Mouse (Mus musculus): Measurements from ENCODE around the gene Arl5c. TPM values are rescaled to one million over a fixed set of nuclear protein-coding genes. Genes with fewer than 3 reads are reported as not detected.
A peak's percentile ranks its signal among the peaks of the same experiment; 100 is the strongest.

The Arl5c gene
- polyA plus RNA-seq, 1 experiment from 2014 or later: 3.8 TPM

- Histone ChIP-seq H3K27ac (peak overlapping the region; percentile 84), H3K4me2 (peak overlapping the region; percentile 96), H3K36me3 (no peaks in the 10 kb centered on the region), H3K9me3 (replicated peaks) (no peaks in the 10 kb centered on the region), H3K4me1 (replicated peaks) (peaks cover 36% of the 10 kb centered on the region), H3K27me3 (peaks cover 39% of the 10 kb centered on the region), H3K4me3 (peak overlapping the region; percentile 73), H3K9ac (peak overlapping the region; percentile 73)
- WGBS: under 1% methylated on average over 26 of the region's 26 CpGs
- peak; percentile 83 for ATAC-seq (replicated peaks; ENCODE audit: insufficient number of reproducible peaks, insufficient read depth, low FRiP score, low read depth)
Measured at GRCm38 (mm10) chr11:97988530-97989096, 7.4 kb downstream of the Arl5c start.

- under 1% methylated on average over 42 of the region's 42 CpGs for WGBS
- peak overlapping the region; percentile 84 for H3K27ac ChIP-seq
- H3K4me3 ChIP-seq: peak overlapping the region; percentile 73
- no peaks in the 10 kb centered on the region for H3K36me3 ChIP-seq
- H3K9ac ChIP-seq: peak overlapping the region; percentile 73
- H3K9me3 ChIP-seq (replicated peaks): no peaks in the 10 kb centered on the region
- peak; percentile 78 for ATAC-seq (replicated peaks; ENCODE audit: insufficient number of reproducible peaks, insufficient read depth, low FRiP score, low read depth)
- H3K4me1 ChIP-seq (replicated peaks): peaks cover 36% of the 10 kb centered on the region
- peak overlapping the region; percentile 96 for H3K4me2 ChIP-seq
- H3K27me3 ChIP-seq: peaks cover 43% of the 10 kb centered on the region
Measured at GRCm38 (mm10) chr11:97987551-97988526, 8.1 kb downstream of the Arl5c start.

- 25% methylated on average over 17 of the region's 17 CpGs for WGBS
Measured at GRCm38 (mm10) chr11:97986738-97987465, 9.1 kb downstream of the Arl5c start.

GRCm38 (mm10) chr11:97985727-97986677 is 10.0 kb downstream of the Arl5c start, which contains the start of gene Plxdc1:
Gene Plxdc1 (minus strand): TSS chr11:97986444.
- no peaks in the 10 kb centered on the region for H3K36me3 ChIP-seq
- H3K9me3 ChIP-seq (replicated peaks): no peaks in the 10 kb centered on the region
- WGBS: 3% methylated on average over 61 of the region's 74 CpGs
- H3K4me3 ChIP-seq: peak within 1 kb of the TSS; percentile 73
- H3K27ac ChIP-seq: no peak within 1 kb of the TSS
- peaks cover 38% of the 10 kb centered on the region for H3K27me3 ChIP-seq
- peak within 1 kb of the TSS; percentile 51 for H3K9ac ChIP-seq
- peak within 1 kb of the TSS; percentile 96 for H3K4me2 ChIP-seq
- H3K4me1 ChIP-seq (replicated peaks): peaks cover 36% of the 10 kb centered on the region
- ATAC-seq (replicated peaks; ENCODE audit: insufficient number of reproducible peaks, insufficient read depth, low FRiP score, low read depth): no peak

More at GRCm38 (mm10) chr11:97986738-97987465, 9.1 kb downstream of the Arl5c start:
- no peaks in the 10 kb centered on the region for H3K9me3 ChIP-seq (replicated peaks)
- H3K9ac ChIP-seq: peak overlapping the region; percentile 51
- H3K4me1 ChIP-seq (replicated peaks): peaks cover 36% of the 10 kb centered on the region
- H3K36me3 ChIP-seq: no peaks in the 10 kb centered on the region
- peaks cover 38% of the 10 kb centered on the region for H3K27me3 ChIP-seq
- H3K4me2 ChIP-seq: peak overlapping the region; percentile 96
- no peak overlapping the region for H3K27ac ChIP-seq
- peak overlapping the region; percentile 73 for H3K4me3 ChIP-seq
- no peak for ATAC-seq (replicated peaks; ENCODE audit: insufficient number of reproducible peaks, insufficient read depth, low FRiP score, low read depth)

- Histone ChIP-seq H3K9me3 (replicated peaks) (no peaks in the 10 kb centered on the region), H3K27me3 (peaks cover 34% of the 10 kb centered on the region), H3K36me3 (no peaks in the 10 kb centered on the region), H3K9ac (no peak overlapping the region), H3K4me1 (replicated peaks) (peaks cover 27% of the 10 kb centered on the region), H3K4me3 (no peak overlapping the region), H3K27ac (no peak overlapping the region), H3K4me2 (no peak overlapping the region)
- 71% methylated on average over 1 of the region's 1 CpGs for WGBS
- ATAC-seq (replicated peaks; ENCODE audit: insufficient number of reproducible peaks, insufficient read depth, low FRiP score, low read depth): no peak
Measured at GRCm38 (mm10) chr11:97983983-97984382, 12.0 kb downstream of the Arl5c start.

- H3K36me3 ChIP-seq: no peaks in the 10 kb centered on the region
- ATAC-seq (replicated peaks; ENCODE audit: insufficient number of reproducible peaks, insufficient read depth, low FRiP score, low read depth): no peak
- no peak overlapping the region for H3K4me2 ChIP-seq
- H3K27me3 ChIP-seq: peaks cover 34% of the 10 kb centered on the region
- H3K9me3 ChIP-seq (replicated peaks): no peaks in the 10 kb centered on the region
- no peak overlapping the region for H3K4me3 ChIP-seq
- peaks cover 27% of the 10 kb centered on the region for H3K4me1 ChIP-seq (replicated peaks)
- H3K9ac ChIP-seq: no peak overlapping the region
- WGBS: 95% methylated on average over 3 of the region's 3 CpGs
- no peak overlapping the region for H3K27ac ChIP-seq
Measured at GRCm38 (mm10) chr11:97983506-97983905, 12.5 kb downstream of the Arl5c start.

- Histone ChIP-seq H3K36me3 (no peaks in the 10 kb centered on the region), H3K9me3 (replicated peaks) (no peaks in the 10 kb centered on the region), H3K4me2 (no peak overlapping the region), H3K27ac (no peak overlapping the region), H3K4me3 (no peak overlapping the region), H3K4me1 (replicated peaks) (peaks cover 29% of the 10 kb centered on the region), H3K27me3 (peaks cover 35% of the 10 kb centered on the region), H3K9ac (no peak overlapping the region)
- 81% methylated on average over 9 of the region's 9 CpGs for WGBS
- ATAC-seq (replicated peaks; ENCODE audit: insufficient number of reproducible peaks, insufficient read depth, low FRiP score, low read depth): no peak
Measured at GRCm38 (mm10) chr11:97982721-97983120, 13.3 kb downstream of the Arl5c start.

GRCm38 (mm10) chr11:97980531-97980966 is 15.4 kb downstream of the Arl5c start:
- Histone ChIP-seq H3K27ac (no peak overlapping the region), H3K9me3 (replicated peaks) (no peaks in the 10 kb centered on the region), H3K4me1 (replicated peaks) (peaks cover 10% of the 10 kb centered on the region; the same call in 1 of the 2 replicates), H3K27me3 (peaks cover 22% of the 10 kb centered on the region), H3K9ac (no peak overlapping the region), H3K4me2 (no peak overlapping the region), H3K4me3 (no peak overlapping the region), H3K36me3 (no peaks in the 10 kb centered on the region)
- ATAC-seq (replicated peaks; ENCODE audit: insufficient number of reproducible peaks, insufficient read depth, low FRiP score, low read depth): peak; percentile 36; the same call in 1 of the 2 replicates
- WGBS: 50% methylated on average over 9 of the region's 9 CpGs

- Histone ChIP-seq H3K27ac (no peak overlapping the region), H3K9me3 (replicated peaks) (no peaks in the 10 kb centered on the region), H3K27me3 (peaks cover 17% of the 10 kb centered on the region), H3K36me3 (no peaks in the 10 kb centered on the region), H3K4me1 (replicated peaks) (peaks cover 8% of the 10 kb centered on the region; the same call in 1 of the 2 replicates), H3K9ac (no peak overlapping the region), H3K4me2 (no peak overlapping the region), H3K4me3 (no peak overlapping the region)
- no peak for ATAC-seq (replicated peaks; ENCODE audit: insufficient number of reproducible peaks, insufficient read depth, low FRiP score, low read depth)
- 68% methylated on average over 10 of the region's 10 CpGs for WGBS
Measured at GRCm38 (mm10) chr11:97979824-97980495, 16.0 kb downstream of the Arl5c start.

GRCm38 (mm10) chr11:97978392-97978791 is 17.6 kb downstream of the Arl5c start:
- no peak overlapping the region for H3K4me2 ChIP-seq
- peaks cover 7% of the 10 kb centered on the region; the same call in 1 of the 2 replicates for H3K27me3 ChIP-seq
- 68% methylated on average over 13 of the region's 13 CpGs for WGBS
- H3K36me3 ChIP-seq: no peaks in the 10 kb centered on the region
- H3K9me3 ChIP-seq (replicated peaks): no peaks in the 10 kb centered on the region
- peaks cover 8% of the 10 kb centered on the region; the same call in 1 of the 2 replicates for H3K4me1 ChIP-seq (replicated peaks)
- ATAC-seq (replicated peaks; ENCODE audit: insufficient number of reproducible peaks, insufficient read depth, low FRiP score, low read depth): 0 out of 2 replicates have a peak, but pooled peaks have one; percentile 15
- no peak overlapping the region for H3K9ac ChIP-seq
- H3K4me3 ChIP-seq: no peak overlapping the region
- no peak overlapping the region for H3K27ac ChIP-seq

All from heart, embryonic 15.5 days (tissue).